Mouse (Mus musculus) spleen, adult 2 months (tissue): ENCODE measurements around the gene Stard10.

Source experiments
- CTCF ChIP-seq: fragments of 200-500 bp; IDR thresholded peaks from 2 replicates; pipeline ENCODE4 v1.5.1; 2011; ENCODE audit warnings: mild to moderate bottlenecking, inconsistent platforms; ENCODE audit not compliant: insufficient read depth, insufficient read length, insufficient replicate concordance; ENCODE audit errors: extremely low read depth
- POLR2A ChIP-seq: fragments of 200-500 bp; IDR thresholded peaks from 2 replicates; pipeline ENCODE4 v1.6.1; 2011; ENCODE audit warnings: low read depth, low read length, inconsistent platforms

DNA sequence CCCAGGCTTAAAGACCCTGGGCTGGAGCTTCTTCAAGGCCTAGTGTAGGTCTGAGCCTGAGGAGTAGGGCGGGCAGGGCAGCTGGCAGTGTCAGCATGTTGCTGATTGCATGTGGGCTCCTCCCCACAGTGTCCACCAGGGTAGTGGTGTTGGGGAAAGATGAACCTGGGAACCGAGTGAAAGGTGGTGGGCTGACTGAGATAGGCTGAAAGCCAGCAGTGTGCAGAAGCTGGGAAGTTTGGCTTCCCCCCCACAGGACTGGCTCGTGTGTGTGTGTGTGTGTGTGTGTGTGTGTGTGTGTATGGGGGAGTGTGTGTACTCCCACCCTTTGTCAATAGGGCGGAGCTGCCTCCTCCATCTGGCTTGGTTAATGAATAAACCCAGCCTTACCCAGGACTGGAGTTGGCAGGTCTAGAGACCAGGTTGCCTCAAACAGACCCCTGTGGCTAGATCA lies 6.3 kb downstream of the Stard10 start:
- no peak for TF ChIP-seq CTCF
- no peak for TF ChIP-seq POLR2A
